Mouse (Mus musculus): Measurements from ENCODE around the gene Nptxr. TPM values are rescaled to one million over a fixed set of nuclear protein-coding genes. Genes with fewer than 3 reads are reported as not detected.

Nptxr gene
- total RNA-seq, 2 experiments from 2014 or later, result 8.2 to 9.5 TPM

DNA sequence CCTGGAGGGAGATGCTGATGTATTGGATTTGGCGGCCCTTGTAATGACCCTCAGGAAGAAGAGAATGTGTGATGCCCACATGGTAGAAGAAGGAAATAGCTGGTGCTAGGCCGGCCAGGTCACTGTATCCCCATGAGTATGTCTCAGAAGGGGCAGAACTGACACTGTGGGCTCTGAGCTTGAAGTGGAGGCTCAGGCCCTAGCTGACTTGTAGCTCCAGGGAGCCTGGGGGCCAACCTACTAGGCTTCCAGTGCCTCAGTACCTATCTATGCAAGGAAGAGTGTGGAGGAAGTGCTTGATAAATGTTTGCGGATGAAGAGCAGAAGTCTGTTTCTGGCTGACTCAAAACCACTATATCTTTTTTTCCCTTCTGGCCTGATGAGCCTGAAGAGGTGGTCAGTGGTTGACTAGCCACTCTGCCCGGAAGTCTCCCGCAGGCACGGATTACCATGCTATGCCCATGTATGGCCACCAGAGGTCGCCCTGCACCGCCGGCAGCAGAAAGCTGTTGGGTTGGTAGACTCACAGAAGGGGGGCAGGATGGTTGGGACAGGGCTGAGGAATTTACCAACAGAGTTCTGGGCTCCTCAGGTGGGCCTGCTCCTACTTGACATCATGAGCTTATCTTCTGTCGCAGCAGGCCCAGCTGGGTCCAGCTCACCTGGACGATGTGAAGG, 51.7 kb downstream of the Nptxr start:
- DNase-seq, result peak; percentile 87

- no peak for DNase-seq
These were observed 52.8 kb downstream of the Nptxr start for GRCm38 (mm10) chr15:79751772-79752171.

DNA sequence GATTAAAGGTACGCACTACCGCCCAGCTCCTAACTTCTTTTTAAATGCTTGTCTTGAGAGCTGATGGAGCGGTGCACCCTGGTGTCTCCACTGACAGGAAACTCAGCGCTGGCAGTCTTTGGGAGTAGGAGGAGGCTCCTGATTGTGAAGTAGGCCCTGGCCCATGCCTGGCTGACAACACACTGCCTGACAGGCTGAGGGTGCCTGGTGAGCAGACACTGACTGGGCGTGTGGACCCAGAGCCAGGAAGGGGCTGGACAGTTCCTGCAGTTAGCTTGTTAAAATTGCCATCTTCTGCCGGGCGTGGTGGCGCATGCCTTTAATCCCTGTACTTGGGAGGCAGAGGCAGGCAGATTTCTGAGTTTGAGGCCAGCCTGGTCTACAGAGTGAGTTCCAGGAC, 54.3 kb downstream of the Nptxr start:
- no peak for DNase-seq

- no peak for DNase-seq
These were observed 55.4 kb downstream of the Nptxr start for GRCm38 (mm10) chr15:79749162-79749561.

GRCm38 (mm10) chr15:79747998-79748397, 56.6 kb downstream of the Nptxr start:
- no peak for DNase-seq

DNA sequence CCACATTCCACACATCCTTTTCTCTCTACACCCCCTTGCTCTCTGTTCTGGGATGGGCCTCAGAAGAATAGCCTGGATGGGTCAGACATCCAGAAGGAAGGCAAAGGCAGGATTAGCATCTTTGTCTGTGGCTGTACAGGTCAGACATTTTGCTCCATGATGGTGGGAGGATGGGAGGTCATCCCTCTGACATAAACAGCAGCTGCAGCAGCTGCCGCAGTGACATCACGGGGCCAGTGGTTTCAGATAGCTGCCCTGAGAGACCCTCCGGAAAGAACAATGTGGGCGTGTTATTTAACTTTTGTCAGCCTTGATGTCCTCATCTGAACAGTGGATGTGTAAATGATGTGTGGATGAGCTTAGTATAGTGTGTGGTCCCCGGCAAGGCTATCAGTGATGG, 58.7 kb downstream of the Nptxr start:
- no peak for DNase-seq

DNA sequence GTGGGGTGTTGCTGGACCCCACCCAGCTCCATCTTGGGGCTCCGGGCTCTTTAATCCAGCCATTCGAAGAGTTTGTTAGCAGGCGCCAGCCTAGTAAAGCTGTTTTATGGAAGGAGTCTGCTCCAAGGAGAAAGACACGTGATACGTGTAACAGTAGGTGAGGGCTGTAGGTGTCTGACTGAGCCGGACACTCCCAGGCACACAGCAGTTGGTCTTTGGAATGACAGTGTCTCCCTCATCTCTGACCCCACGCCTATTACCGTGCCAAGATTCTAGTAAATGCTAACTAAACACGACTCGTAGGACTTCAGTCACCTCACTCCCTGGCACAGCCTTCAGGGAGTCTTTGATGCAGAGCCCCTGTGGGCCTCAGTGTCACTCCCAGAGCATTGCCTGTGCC, 59.3 kb downstream of the Nptxr start:
- no peak for DNase-seq

GRCm38 (mm10) chr15:79744742-79745141, 59.8 kb downstream of the Nptxr start:
- no peak for DNase-seq

DNA sequence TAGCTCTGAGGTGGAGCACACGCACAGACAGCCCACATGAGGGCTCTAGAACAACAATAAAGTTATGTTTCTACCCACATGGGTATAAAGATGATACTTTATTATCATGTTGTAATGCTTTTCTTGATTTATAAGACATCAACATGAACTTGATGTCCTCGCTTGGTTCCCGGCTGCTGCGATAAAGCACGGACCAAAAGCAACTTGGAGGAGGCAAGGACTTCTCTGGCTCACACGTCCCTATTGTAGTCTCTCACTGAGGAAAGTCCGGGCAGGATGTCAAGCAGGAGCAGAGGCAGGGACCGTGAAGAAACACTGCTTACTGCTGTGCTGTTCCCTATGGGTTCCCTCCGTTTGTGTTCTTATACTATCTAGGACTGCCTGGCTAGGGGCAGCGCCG, 60.6 kb downstream of the Nptxr start:
- no peak for DNase-seq

- no peak for DNase-seq
These were observed 61.9 kb downstream of the Nptxr start for GRCm38 (mm10) chr15:79742706-79743023.

- DNase-seq, result peak; percentile 94
These were observed 62.5 kb downstream of the Nptxr start, which contains the start of gene Sun2 for GRCm38 (mm10) chr15:79741921-79742705. Gene Sun2 (minus strand): TSS chr15:79742536.

GRCm38 (mm10) chr15:79741173-79741858, 63.2 kb downstream of the Nptxr start:
- no peak for DNase-seq

DNA sequence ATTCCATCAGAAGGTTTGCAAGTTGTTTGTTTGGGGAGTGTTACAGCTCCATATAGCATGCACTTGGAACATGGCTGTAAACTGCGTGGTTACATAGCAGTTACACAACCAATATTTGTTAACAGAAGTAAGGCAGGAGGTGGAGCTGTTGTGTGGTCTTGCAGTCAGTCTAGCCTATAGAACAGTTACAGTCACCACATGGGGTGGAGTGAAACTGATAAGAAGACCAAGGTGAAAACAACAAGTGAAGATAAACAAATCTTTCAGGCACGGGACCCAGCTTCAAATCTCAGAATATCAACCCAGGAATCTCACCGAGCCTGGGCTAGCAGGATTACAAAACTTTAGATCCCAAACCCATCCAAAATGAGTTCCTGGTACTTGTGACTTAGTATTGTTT, 63.8 kb downstream of the Nptxr start:
- no peak for DNase-seq

Other genes with a start within 250 kb of the Nptxr start
- 1 to 10 TPM; 1.4 to 1.8 TPM for gene Dmc1, start 199.7 kb downstream of the Nptxr start, total RNA-seq (2021)
- gene Fam227a, start 145.8 kb downstream of the Nptxr start, total RNA-seq (2021), result 1 to 10 TPM; 2.8 to 3.1 TPM
- gene Cby1, start 145.6 kb downstream of the Nptxr start, total RNA-seq (2021), result 10 to 100 TPM; 22.7 to 26.0 TPM
- gene Tomm22, start 133.9 kb downstream of the Nptxr start, total RNA-seq (2021), result 100 to 1,000 TPM; 143 to 156 TPM
- gene Josd1, start 116.8 kb downstream of the Nptxr start, total RNA-seq (2021), result 10 to 100 TPM; 45.1 to 50.7 TPM
- gene Gtpbp1, start 113.9 kb downstream of the Nptxr start, total RNA-seq (2021), result 10 to 100 TPM; 26.7 to 30.0 TPM
- 10 to 100 TPM; 68.2 to 83.6 TPM for gene Sun2, start 62.2 kb downstream of the Nptxr start, total RNA-seq (2021)
- 10 to 100 TPM; 16.1 to 19.5 TPM for gene Dnal4, start 26.9 kb downstream of the Nptxr start, total RNA-seq (2021)
- 1 to 10 TPM; 1.2 to 1.7 TPM for gene Npcd, start 29.5 kb upstream of the Nptxr start, total RNA-seq (2021)
- gene Cbx6, start 29.9 kb upstream of the Nptxr start, total RNA-seq (2021), result 10 to 100 TPM; 58.8 to 68.4 TPM
- 10 to 100 TPM; 16.0 to 30.6 TPM for gene Apobec3, start 86.9 kb upstream of the Nptxr start, total RNA-seq (2021)
- 10 to 100 TPM in 1 of 2 experiments, 1 to 10 TPM in 1; 8.1 to 11.1 TPM for gene Cbx7, start 166.4 kb upstream of the Nptxr start, total RNA-seq (2021)
- 10 to 100 TPM; 37.8 to 46.7 TPM for gene Pdgfb, start 210.2 kb upstream of the Nptxr start, total RNA-seq (2021)

All from adrenal gland, postnatal 10 days (tissue).